Mouse (Mus musculus): ENCODE results near the gene Tomm40.

DNA sequence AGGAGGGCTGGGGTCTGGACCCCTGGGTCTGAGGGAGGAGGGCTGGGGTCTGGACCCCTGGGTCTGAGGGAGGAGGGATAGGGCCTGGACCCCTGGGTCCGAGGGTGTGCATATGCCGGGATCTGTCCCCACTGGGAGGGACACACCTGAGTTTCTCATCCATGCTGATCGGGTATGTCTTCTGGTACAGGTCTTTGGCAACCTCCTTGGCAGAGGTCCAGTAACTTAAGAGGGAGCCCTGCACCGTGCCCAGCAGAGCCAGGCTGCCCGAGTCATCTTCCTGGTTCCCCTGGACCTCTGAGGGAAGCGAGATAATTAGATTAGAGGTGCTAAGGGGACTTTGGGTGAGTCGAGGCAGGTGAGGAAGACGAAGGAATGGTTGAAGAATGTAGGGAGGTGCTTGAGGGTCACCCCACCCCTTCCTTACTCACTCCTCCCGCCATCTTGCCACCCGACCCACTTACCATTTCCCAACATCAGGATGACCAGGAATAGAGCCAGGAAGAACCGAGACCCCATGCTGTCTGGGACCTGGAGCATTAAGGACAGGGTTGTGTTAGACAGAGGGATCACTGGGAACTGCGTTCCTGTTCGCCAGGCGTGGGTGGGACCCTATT lies 42.0 kb downstream of the Tomm40 start:
- TF ChIP-seq MAFK (IDR thresholded peaks at IDR 0.05; ENCODE audit: insufficient read depth, low read depth, low read length) (no peak), ZC3H11A (IDR thresholded peaks at IDR 0.05; ENCODE audit: borderline replicate concordance, low read depth, low read length) (no peak), CHD2 (IDR thresholded peaks at IDR 0.05; ENCODE audit: low read depth, low read length) (no peak), HCFC1 (IDR thresholded peaks at IDR 0.05; ENCODE audit: borderline replicate concordance, insufficient read depth, low read length) (no peak), ZNF384 (IDR thresholded peaks at IDR 0.05; ENCODE audit: low read depth, low read length) (no peak)
